Mouse (Mus musculus) liver, embryonic 12.5 days (tissue): Measurements from ENCODE around the gene Efhd2. TPM values are rescaled to one million over a fixed set of nuclear protein-coding genes. Genes with fewer than 3 reads are reported as not detected.

Experiments used
- ATAC-seq: fragments of 200-750 bp; cut with Nextera tagmentation; 2 replicates; pipeline ENCODE4 v1.8.0; 2017; ENCODE audit warnings: moderate number of reproducible peaks, mild to moderate bottlenecking, moderate library complexity
- H3K27ac ChIP-seq: fragments of 300-500 bp; sonication (generic); 2 replicates; pipeline ENCODE4 v1.5.1; 2016; ENCODE audit warnings: mild to moderate bottlenecking
- H3K27me3 ChIP-seq: fragments of 300-500 bp; sonication (generic); replicated peaks from 2 replicates; pipeline ENCODE4 v1.6.1; 2016; ENCODE audit warnings: mild to moderate bottlenecking, moderate library complexity
- H3K36me3 ChIP-seq: fragments of 300-500 bp; sonication (generic); 2 replicates; pipeline ENCODE4 v1.6.1; 2016; ENCODE audit warnings: mild to moderate bottlenecking, moderate library complexity
- H3K4me1 ChIP-seq: fragments of 300-500 bp; sonication (generic); 2 replicates; pipeline ENCODE4 v1.6.1; 2016
- H3K4me2 ChIP-seq: fragments of 300-500 bp; sonication (generic); 2 replicates; pipeline ENCODE4 v1.6.1; 2016; ENCODE audit warnings: mild to moderate bottlenecking, moderate library complexity
- H3K4me3 ChIP-seq: fragments of 300-500 bp; sonication (generic); 2 replicates; pipeline ENCODE4 v1.5.1; 2016; ENCODE audit warnings: mild to moderate bottlenecking, moderate library complexity
- H3K9ac ChIP-seq: fragments of 300-500 bp; sonication (generic); 2 replicates; pipeline ENCODE4 v1.6.1; 2016; ENCODE audit warnings: mild to moderate bottlenecking, moderate library complexity
- H3K9me3 ChIP-seq: fragments of 300-500 bp; sonication (generic); replicated peaks from 2 replicates; pipeline ENCODE4 v1.6.1; 2016; ENCODE audit warnings: mild to moderate bottlenecking, moderate library complexity
- WGBS: fragments of 180-500 bp; shearing (Covaris S2); methylation state at CpG from one replicate; pipeline ENCODE4 v1.1.7; 2016; ENCODE audit not compliant: insufficient replicate concordance; 5-methylcytosine and 5-hydroxymethylcytosine counted together
- polyA plus RNA-seq: library from polyadenylated mRNA; unstranded; fragments of >200 nt; fragmentation: Nextera tagmentation; extraction: Ambion mirVana; gene quantifications from 2 replicates; pipeline ENCODE4 v1.2.1, GENCODE M21; 2016

The Efhd2 gene
- polyA plus RNA-seq, 1 experiment from 2014 or later, result 75.6 TPM

DNA sequence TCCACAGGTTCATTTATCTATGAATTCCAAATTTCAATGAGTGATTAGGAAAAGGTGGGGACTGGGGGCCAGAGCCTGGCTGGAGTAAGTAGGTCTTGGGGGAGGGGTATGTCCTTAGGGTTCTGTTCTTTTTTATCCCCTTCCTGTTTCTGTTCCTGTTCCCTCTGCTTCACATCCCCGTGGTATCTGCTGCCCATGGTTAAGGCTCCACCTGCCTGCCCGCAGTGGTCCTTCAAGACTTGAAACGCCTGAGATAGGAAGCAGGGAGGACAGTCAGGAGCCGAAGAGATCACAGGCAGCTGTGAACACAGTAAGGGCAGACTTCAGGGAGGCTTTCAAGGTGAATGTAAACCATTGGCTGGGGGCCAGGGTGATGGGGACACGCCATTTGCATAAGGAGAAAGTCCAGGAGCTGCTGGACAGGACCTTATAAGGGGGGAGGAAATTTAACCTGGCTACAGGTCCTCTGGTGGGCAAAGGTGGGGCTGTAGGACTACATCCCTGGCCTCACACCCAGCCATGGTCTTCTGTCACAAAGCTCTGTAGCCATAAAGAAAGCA lies 40.1 kb downstream of the Efhd2 start:
- Histone ChIP-seq H3K4me2 (no peak overlapping the region), H3K36me3 (no peaks in the 10 kb centered on the region), H3K4me1 (no peaks in the 10 kb centered on the region), H3K27ac (no peak overlapping the region), H3K4me3 (no peak overlapping the region), H3K9ac (no peak overlapping the region), H3K27me3 (peaks cover 16% of the 10 kb centered on the region; the same call in 1 of the 2 replicates), H3K9me3 (no peaks in the 10 kb centered on the region)
- no peak for ATAC-seq
- 36% methylated on average over 5 of the region's 5 CpGs for whole genome bisulfite sequencing

DNA sequence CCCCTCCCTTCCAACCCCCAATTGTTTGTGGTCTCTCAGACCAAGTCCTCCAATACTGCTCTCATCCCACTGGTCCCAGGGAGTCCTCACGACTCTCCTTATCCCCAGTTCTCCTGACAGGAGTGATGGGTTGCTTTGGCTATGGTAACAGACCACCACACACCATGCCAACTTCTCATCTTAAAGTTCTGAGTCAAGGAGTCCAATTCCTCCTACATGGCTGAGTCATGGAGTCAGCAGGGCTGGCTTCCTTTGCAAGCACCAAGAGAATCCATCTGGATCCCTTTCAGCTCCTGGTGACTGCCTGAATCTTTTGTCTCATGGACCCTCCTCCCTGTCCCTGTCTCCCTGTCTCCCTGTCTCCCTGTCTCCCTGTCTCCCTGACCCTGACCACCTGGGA lies 40.8 kb downstream of the Efhd2 start:
- H3K4me3 ChIP-seq, result no peak overlapping the region
- no peaks in the 10 kb centered on the region for H3K9me3 ChIP-seq
- no peaks in the 10 kb centered on the region for H3K4me1 ChIP-seq
- no peak overlapping the region for H3K4me2 ChIP-seq
- ATAC-seq, result no peak
- H3K36me3 ChIP-seq, result no peaks in the 10 kb centered on the region
- 28% methylated on average over 1 of the region's 1 CpGs for WGBS
- H3K9ac ChIP-seq, result no peak overlapping the region
- peaks cover 16% of the 10 kb centered on the region; the same call in 1 of the 2 replicates for H3K27me3 ChIP-seq
- no peak overlapping the region for H3K27ac ChIP-seq

DNA sequence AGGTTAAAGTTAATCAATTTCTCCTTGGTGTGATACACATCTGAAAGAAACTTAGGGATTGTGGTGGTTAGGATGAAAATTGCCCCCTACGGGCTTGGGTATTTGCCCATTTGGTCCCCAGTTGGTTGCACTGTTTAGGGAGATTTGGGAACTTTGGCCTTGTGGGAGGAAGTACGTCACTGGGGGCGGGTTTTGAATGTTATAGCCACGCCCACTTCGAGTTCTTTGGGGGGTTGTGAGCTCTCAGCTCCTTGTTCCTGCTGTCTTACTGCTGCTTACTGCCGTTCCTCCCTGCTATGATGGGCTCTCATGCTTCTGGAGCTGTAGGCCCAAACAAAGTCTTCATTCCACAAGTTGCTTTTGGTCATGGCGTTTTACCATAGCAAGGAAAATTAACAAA lies 43.4 kb downstream of the Efhd2 start:
- no peak overlapping the region for H3K9ac ChIP-seq
- no peak overlapping the region for H3K27ac ChIP-seq
- no peak for ATAC-seq
- no peaks in the 10 kb centered on the region for H3K9me3 ChIP-seq
- H3K4me2 ChIP-seq, result no peak overlapping the region
- no peak overlapping the region for H3K4me3 ChIP-seq
- H3K27me3 ChIP-seq, result peaks cover 16% of the 10 kb centered on the region; the same call in 1 of the 2 replicates
- no peaks in the 10 kb centered on the region for H3K36me3 ChIP-seq
- 63% methylated on average over 7 of the region's 7 CpGs for WGBS
- H3K4me1 ChIP-seq, result no peaks in the 10 kb centered on the region

GRCm38 (mm10) chr4:141830381-141830780 lies 44.3 kb downstream of the Efhd2 start:
- WGBS, result 61% methylated on average over 11 of the region's 11 CpGs
- no peaks in the 10 kb centered on the region for H3K4me1 ChIP-seq
- H3K4me2 ChIP-seq, result no peak overlapping the region
- no peak for ATAC-seq
- no peak overlapping the region for H3K4me3 ChIP-seq
- H3K27me3 ChIP-seq, result 0 out of 2 replicates have a peak, but pooled peaks cover 16% of the 10 kb centered on the region
- H3K36me3 ChIP-seq, result no peaks in the 10 kb centered on the region
- no peak overlapping the region for H3K27ac ChIP-seq
- H3K9me3 ChIP-seq, result no peaks in the 10 kb centered on the region
- no peak overlapping the region for H3K9ac ChIP-seq

DNA sequence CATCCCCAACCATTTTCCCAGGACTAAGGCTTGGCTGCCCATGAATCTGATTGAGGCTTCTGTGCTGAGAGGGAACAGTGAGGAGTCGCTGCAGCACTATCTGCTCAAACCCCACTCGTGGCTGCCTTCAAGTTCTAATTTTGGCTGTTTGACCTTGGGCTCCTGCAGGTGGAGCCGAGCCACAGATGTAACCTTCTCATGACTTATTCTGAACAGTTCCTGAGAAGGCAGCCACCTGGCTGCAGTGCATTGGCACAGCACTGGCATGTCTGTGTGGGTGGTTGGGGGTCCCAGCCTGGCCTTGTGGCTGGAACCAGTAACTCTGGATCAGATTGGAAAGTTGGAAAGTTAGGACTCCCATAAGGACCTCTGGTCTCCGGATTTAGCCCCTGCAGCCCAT lies 46.5 kb downstream of the Efhd2 start:
- no peak for ATAC-seq
- Histone ChIP-seq H3K9ac (no peak overlapping the region), H3K4me2 (no peak overlapping the region), H3K4me3 (no peak overlapping the region), H3K36me3 (no peaks in the 10 kb centered on the region), H3K9me3 (no peaks in the 10 kb centered on the region), H3K27me3 (0 out of 2 replicates have a peak, but pooled peaks cover 5% of the 10 kb centered on the region), H3K27ac (no peak overlapping the region), H3K4me1 (peaks cover 3% of the 10 kb centered on the region)
- 41% methylated on average over 4 of the region's 4 CpGs for WGBS

GRCm38 (mm10) chr4:141827401-141827800 lies 47.3 kb downstream of the Efhd2 start:
- ATAC-seq, result no peak

GRCm38 (mm10) chr4:141826060-141826459 lies 48.7 kb downstream of the Efhd2 start, which contains the start of gene Cela2a:
Cela2a (minus strand) TSS chr4:141826160.
- Histone ChIP-seq H3K9ac (no peak within 1 kb of the TSS), H3K27ac (no peak within 1 kb of the TSS), H3K4me1 (peaks cover 17% of the 10 kb centered on the region), H3K9me3 (no peaks in the 10 kb centered on the region), H3K27me3 (0 out of 2 replicates have a peak, but pooled peaks cover 9% of the 10 kb centered on the region), H3K36me3 (no peaks in the 10 kb centered on the region), H3K4me3 (no peak within 1 kb of the TSS), H3K4me2 (no peak within 1 kb of the TSS)
- WGBS, result 47% methylated on average over 5 of the region's 5 CpGs
- ATAC-seq, result no peak

More at GRCm38 (mm10) chr4:141827401-141827800, 47.3 kb downstream of the Efhd2 start:
- Histone ChIP-seq H3K27ac (no peak overlapping the region), H3K9me3 (no peaks in the 10 kb centered on the region), H3K27me3 (0 out of 2 replicates have a peak, but pooled peaks cover 5% of the 10 kb centered on the region), H3K36me3 (no peaks in the 10 kb centered on the region), H3K4me3 (no peak overlapping the region), H3K4me1 (peaks cover 11% of the 10 kb centered on the region), H3K9ac (no peak overlapping the region), H3K4me2 (no peak overlapping the region)
- WGBS, result 63% methylated on average over 2 of the region's 2 CpGs

DNA sequence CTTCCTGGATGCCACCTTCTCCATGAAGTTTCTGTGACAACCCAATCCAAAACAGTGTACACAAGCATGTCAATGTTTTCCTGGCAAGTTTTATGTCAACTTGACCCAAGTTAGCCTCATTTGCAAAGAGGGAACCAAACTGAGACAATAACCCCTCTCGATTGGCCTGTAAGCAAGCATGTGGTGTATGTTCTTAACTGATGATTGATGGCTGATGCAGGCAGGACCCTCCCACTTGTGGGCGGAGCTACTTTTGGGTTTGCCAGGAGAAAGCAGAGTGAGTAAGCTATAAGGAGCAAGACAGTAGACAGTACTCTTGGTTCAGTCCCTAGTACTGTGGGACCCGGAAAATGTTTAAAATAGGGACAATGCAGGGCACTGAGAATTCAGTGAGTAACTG lies 51.7 kb downstream of the Efhd2 start:
- Histone ChIP-seq H3K27ac (no peak overlapping the region), H3K36me3 (no peaks in the 10 kb centered on the region), H3K4me2 (no peak overlapping the region), H3K9ac (no peak overlapping the region), H3K4me1 (peaks cover 17% of the 10 kb centered on the region), H3K9me3 (no peaks in the 10 kb centered on the region), H3K4me3 (no peak overlapping the region), H3K27me3 (0 out of 2 replicates have a peak, but pooled peaks cover 4% of the 10 kb centered on the region)
- ATAC-seq, result peak; percentile 82
- WGBS, result 33% methylated on average over 3 of the region's 3 CpGs

DNA sequence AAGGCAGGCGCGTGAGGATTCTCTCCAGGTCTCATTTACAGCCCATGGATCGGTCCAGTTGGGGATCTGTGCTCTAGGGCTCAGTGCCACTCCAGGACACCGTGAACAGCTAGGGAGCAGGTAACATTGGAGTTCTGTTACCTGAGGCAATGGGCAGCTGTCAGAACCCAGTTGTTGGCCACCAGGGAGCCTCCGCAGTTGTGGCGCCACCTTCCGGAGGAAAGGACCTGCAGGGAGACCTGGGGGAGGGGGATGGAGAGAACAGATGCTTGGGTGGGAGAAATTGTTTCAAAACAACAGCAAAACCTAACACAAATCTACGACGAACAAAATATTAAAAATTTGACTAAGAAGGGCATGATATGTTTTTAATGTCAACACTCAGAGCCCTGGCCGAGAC lies 52.6 kb downstream of the Efhd2 start:
- Histone ChIP-seq H3K9ac (no peak overlapping the region), H3K27ac (no peak overlapping the region), H3K4me3 (no peak overlapping the region), H3K27me3 (0 out of 2 replicates have a peak, but pooled peaks cover 4% of the 10 kb centered on the region), H3K9me3 (no peaks in the 10 kb centered on the region), H3K4me2 (no peak overlapping the region), H3K4me1 (peaks cover 17% of the 10 kb centered on the region), H3K36me3 (no peaks in the 10 kb centered on the region)
- no peak for ATAC-seq
- WGBS, result 61% methylated on average over 10 of the region's 10 CpGs

DNA sequence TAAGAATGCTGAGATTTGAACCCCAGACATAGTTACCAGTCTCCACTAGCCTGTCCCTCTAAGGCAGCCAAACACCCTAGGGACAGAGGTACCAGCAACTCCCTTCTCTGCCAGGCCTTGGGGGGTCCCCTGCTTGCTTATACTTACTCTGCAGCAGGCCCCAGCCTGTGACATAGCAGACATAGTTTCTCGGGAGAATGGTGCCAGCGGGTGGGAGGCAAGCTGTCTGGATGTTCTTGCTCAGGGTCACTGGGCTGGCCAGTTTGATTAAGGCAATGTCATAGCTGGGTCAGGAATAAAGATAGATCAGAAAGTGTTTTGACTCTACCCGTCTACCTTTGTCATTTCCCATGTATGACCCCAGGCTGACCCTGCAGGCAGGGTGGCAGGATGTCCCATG lies 53.5 kb downstream of the Efhd2 start:
- no peak overlapping the region for H3K4me2 ChIP-seq
- no peak for ATAC-seq
- H3K4me1 ChIP-seq, result peaks cover 17% of the 10 kb centered on the region
- 0 out of 2 replicates have a peak, but pooled peaks cover 4% of the 10 kb centered on the region for H3K27me3 ChIP-seq
- 71% methylated on average over 3 of the region's 3 CpGs for WGBS
- H3K36me3 ChIP-seq, result peaks cover 1% of the 10 kb centered on the region
- H3K9me3 ChIP-seq, result no peaks in the 10 kb centered on the region
- no peak overlapping the region for H3K9ac ChIP-seq
- no peak overlapping the region for H3K27ac ChIP-seq
- no peak overlapping the region for H3K4me3 ChIP-seq

DNA sequence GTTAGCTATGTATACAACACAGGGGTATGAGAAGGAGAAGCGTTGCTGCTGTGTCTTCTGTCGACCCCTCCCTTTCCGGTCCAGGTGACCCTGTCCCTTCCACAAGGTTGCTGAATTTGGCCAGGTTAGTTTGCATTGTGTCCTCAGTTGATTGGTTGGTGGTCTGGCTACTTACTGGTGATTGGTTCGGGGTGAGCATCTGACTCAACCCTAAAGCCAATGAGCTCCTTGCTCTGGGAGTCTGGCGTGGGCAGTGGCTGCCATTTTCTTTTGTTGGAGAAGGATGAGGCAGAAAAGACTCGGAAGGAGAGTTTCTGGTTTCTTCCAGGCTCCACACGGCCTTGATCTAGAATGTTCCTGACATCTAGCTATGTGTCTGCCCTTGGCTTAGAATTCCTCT lies 55.4 kb downstream of the Efhd2 start:
- no peak overlapping the region for H3K9ac ChIP-seq
- H3K4me1 ChIP-seq, result peaks cover 17% of the 10 kb centered on the region
- H3K36me3 ChIP-seq, result peaks cover 20% of the 10 kb centered on the region
- no peak overlapping the region for H3K4me3 ChIP-seq
- H3K9me3 ChIP-seq, result no peaks in the 10 kb centered on the region
- no peak for ATAC-seq
- H3K27me3 ChIP-seq, result 0 out of 2 replicates have a peak, but pooled peaks cover 4% of the 10 kb centered on the region
- no peak overlapping the region for H3K4me2 ChIP-seq
- WGBS, result 73% methylated on average over 7 of the region's 7 CpGs
- no peak overlapping the region for H3K27ac ChIP-seq

- no peaks in the 10 kb centered on the region for H3K9me3 ChIP-seq
- no peak overlapping the region for H3K9ac ChIP-seq
- peaks cover 24% of the 10 kb centered on the region for H3K36me3 ChIP-seq
- 76% methylated on average over 13 of the region's 13 CpGs for WGBS
- peaks cover 17% of the 10 kb centered on the region for H3K4me1 ChIP-seq
- no peak overlapping the region for H3K4me3 ChIP-seq
- no peak overlapping the region for H3K4me2 ChIP-seq
- H3K27ac ChIP-seq, result no peak overlapping the region
- ATAC-seq, result no peak
- 0 out of 2 replicates have a peak, but pooled peaks cover 4% of the 10 kb centered on the region for H3K27me3 ChIP-seq
Observed at GRCm38 (mm10) chr4:141818861-141819260, 55.9 kb downstream of the Efhd2 start.
